Mouse (Mus musculus): ENCODE results near the gene Stat4. TPM values are rescaled to one million over a fixed set of nuclear protein-coding genes. Genes with fewer than 3 reads are reported as not detected.

Gene Stat4
- polyA plus RNA-seq, 1 experiment from 2014 or later: 0.38 TPM

GRCm38 (mm10) chr1:52004096-52004495, 17.1 kb downstream of the Stat4 start:
- Histone ChIP-seq H3K4me2 (replicated peaks; ENCODE audit: low read depth) (no peak overlapping the region), H3K27me3 (replicated peaks; ENCODE audit: control insufficient read depth, insufficient read depth, low read length) (no peaks in the 10 kb centered on the region; the same call in 1 of the 2 replicates), H3K27ac (ENCODE audit: low read depth, low read length) (no peak overlapping the region), H3K4me3 (ENCODE audit: low read depth, low read length) (no peak overlapping the region), H3K4me1 (replicated peaks; ENCODE audit: control insufficient read depth, insufficient read depth, low read length) (no peaks in the 10 kb centered on the region), H3K9ac (ENCODE audit: low read depth, low read length) (no peak overlapping the region), H3K9me3 (ENCODE audit: control insufficient read depth) (no peaks in the 10 kb centered on the region), H3K36me3 (ENCODE audit: control insufficient read depth, insufficient read depth) (no peaks in the 10 kb centered on the region)
- WGBS: 20% methylated on average over 8 of the region's 8 CpGs
- ATAC-seq: no peak
- peak; percentile 92 for TF ChIP-seq CTCF (IDR thresholded peaks at IDR 0.05; ENCODE audit: low read depth)

- ATAC-seq: no peak
Observed at GRCm38 (mm10) chr1:52008443-52008842, 21.5 kb downstream of the Stat4 start.

GRCm38 (mm10) chr1:52008947-52009346, 22.0 kb downstream of the Stat4 start:
- Histone ChIP-seq H3K27ac (ENCODE audit: low read depth, low read length) (no peak overlapping the region), H3K9me3 (ENCODE audit: control insufficient read depth) (no peaks in the 10 kb centered on the region), H3K4me3 (ENCODE audit: low read depth, low read length) (peak overlapping the region; percentile 23), H3K9ac (ENCODE audit: low read depth, low read length) (no peak overlapping the region), H3K4me1 (replicated peaks; ENCODE audit: control insufficient read depth, insufficient read depth, low read length) (no peaks in the 10 kb centered on the region), H3K36me3 (ENCODE audit: control insufficient read depth, insufficient read depth) (no peaks in the 10 kb centered on the region), H3K27me3 (replicated peaks; ENCODE audit: control insufficient read depth, insufficient read depth, low read length) (no peaks in the 10 kb centered on the region; the same call in 1 of the 2 replicates), H3K4me2 (replicated peaks; ENCODE audit: low read depth) (peak overlapping the region; percentile 58)
- no peak for ATAC-seq
- 10% methylated on average over 12 of the region's 12 CpGs for WGBS
- no peak for TF ChIP-seq CTCF (IDR thresholded peaks at IDR 0.05; ENCODE audit: low read depth)

More at GRCm38 (mm10) chr1:52008443-52008842, 21.5 kb downstream of the Stat4 start:
- Histone ChIP-seq H3K27me3 (replicated peaks; ENCODE audit: control insufficient read depth, insufficient read depth, low read length) (no peaks in the 10 kb centered on the region; the same call in 1 of the 2 replicates), H3K4me2 (replicated peaks; ENCODE audit: low read depth) (peak overlapping the region; percentile 58), H3K36me3 (ENCODE audit: control insufficient read depth, insufficient read depth) (no peaks in the 10 kb centered on the region), H3K4me3 (ENCODE audit: low read depth, low read length) (peak overlapping the region; percentile 23), H3K4me1 (replicated peaks; ENCODE audit: control insufficient read depth, insufficient read depth, low read length) (no peaks in the 10 kb centered on the region), H3K9ac (ENCODE audit: low read depth, low read length) (no peak overlapping the region), H3K27ac (ENCODE audit: low read depth, low read length) (no peak overlapping the region), H3K9me3 (ENCODE audit: control insufficient read depth) (no peaks in the 10 kb centered on the region)
- WGBS: 9% methylated on average over 11 of the region's 11 CpGs
- no peak for TF ChIP-seq CTCF (IDR thresholded peaks at IDR 0.05; ENCODE audit: low read depth)

GRCm38 (mm10) chr1:52010741-52011140, 23.8 kb downstream of the Stat4 start:
- 73% methylated on average over 5 of the region's 5 CpGs for WGBS
- TF ChIP-seq CTCF (IDR thresholded peaks at IDR 0.05; ENCODE audit: low read depth): no peak
- no peak overlapping the region for H3K27ac ChIP-seq (ENCODE audit: low read depth, low read length)

GRCm38 (mm10) chr1:52011227-52011626, 24.3 kb downstream of the Stat4 start:
- Histone ChIP-seq H3K27me3 (replicated peaks; ENCODE audit: control insufficient read depth, insufficient read depth, low read length) (no peaks in the 10 kb centered on the region; the same call in 1 of the 2 replicates), H3K36me3 (ENCODE audit: control insufficient read depth, insufficient read depth) (no peaks in the 10 kb centered on the region), H3K4me3 (ENCODE audit: low read depth, low read length) (no peak overlapping the region), H3K9me3 (ENCODE audit: control insufficient read depth) (no peaks in the 10 kb centered on the region), H3K9ac (ENCODE audit: low read depth, low read length) (no peak overlapping the region), H3K27ac (ENCODE audit: low read depth, low read length) (no peak overlapping the region), H3K4me2 (replicated peaks; ENCODE audit: low read depth) (no peak overlapping the region), H3K4me1 (replicated peaks; ENCODE audit: control insufficient read depth, insufficient read depth, low read length) (no peaks in the 10 kb centered on the region)
- no peak for TF ChIP-seq CTCF (IDR thresholded peaks at IDR 0.05; ENCODE audit: low read depth)
- ATAC-seq: no peak
- 55% methylated on average over 2 of the region's 3 CpGs for WGBS

More at GRCm38 (mm10) chr1:52010741-52011140, 23.8 kb downstream of the Stat4 start:
- Histone ChIP-seq H3K4me3 (ENCODE audit: low read depth, low read length) (no peak overlapping the region), H3K4me2 (replicated peaks; ENCODE audit: low read depth) (no peak overlapping the region), H3K27me3 (replicated peaks; ENCODE audit: control insufficient read depth, insufficient read depth, low read length) (no peaks in the 10 kb centered on the region; the same call in 1 of the 2 replicates), H3K4me1 (replicated peaks; ENCODE audit: control insufficient read depth, insufficient read depth, low read length) (no peaks in the 10 kb centered on the region), H3K36me3 (ENCODE audit: control insufficient read depth, insufficient read depth) (no peaks in the 10 kb centered on the region), H3K9ac (ENCODE audit: low read depth, low read length) (no peak overlapping the region), H3K9me3 (ENCODE audit: control insufficient read depth) (no peaks in the 10 kb centered on the region)
- ATAC-seq: no peak

- ATAC-seq: no peak
- no peak overlapping the region for H3K27ac ChIP-seq (ENCODE audit: low read depth, low read length)
- H3K36me3 ChIP-seq (ENCODE audit: control insufficient read depth, insufficient read depth): no peaks in the 10 kb centered on the region
- H3K4me2 ChIP-seq (replicated peaks; ENCODE audit: low read depth): no peak overlapping the region
- H3K27me3 ChIP-seq (replicated peaks; ENCODE audit: control insufficient read depth, insufficient read depth, low read length): no peaks in the 10 kb centered on the region; the same call in 1 of the 2 replicates
- no peak for TF ChIP-seq CTCF (IDR thresholded peaks at IDR 0.05; ENCODE audit: low read depth)
- H3K4me3 ChIP-seq (ENCODE audit: low read depth, low read length): no peak overlapping the region
- no peak overlapping the region for H3K9ac ChIP-seq (ENCODE audit: low read depth, low read length)
- no peaks in the 10 kb centered on the region for H3K4me1 ChIP-seq (replicated peaks; ENCODE audit: control insufficient read depth, insufficient read depth, low read length)
- H3K9me3 ChIP-seq (ENCODE audit: control insufficient read depth): no peaks in the 10 kb centered on the region
Observed at GRCm38 (mm10) chr1:52012231-52012630, 25.3 kb downstream of the Stat4 start.

- Histone ChIP-seq H3K27me3 (replicated peaks; ENCODE audit: control insufficient read depth, insufficient read depth, low read length) (no peaks in the 10 kb centered on the region; the same call in 1 of the 2 replicates), H3K4me2 (replicated peaks; ENCODE audit: low read depth) (no peak overlapping the region), H3K9ac (ENCODE audit: low read depth, low read length) (no peak overlapping the region), H3K4me1 (replicated peaks; ENCODE audit: control insufficient read depth, insufficient read depth, low read length) (no peaks in the 10 kb centered on the region), H3K4me3 (ENCODE audit: low read depth, low read length) (no peak overlapping the region), H3K36me3 (ENCODE audit: control insufficient read depth, insufficient read depth) (no peaks in the 10 kb centered on the region), H3K9me3 (ENCODE audit: control insufficient read depth) (no peaks in the 10 kb centered on the region), H3K27ac (ENCODE audit: low read depth, low read length) (no peak overlapping the region)
- no peak for ATAC-seq
- no peak for TF ChIP-seq CTCF (IDR thresholded peaks at IDR 0.05; ENCODE audit: low read depth)
- WGBS: 89% methylated on average over 7 of the region's 7 CpGs
Observed at GRCm38 (mm10) chr1:52012757-52013156, 25.8 kb downstream of the Stat4 start.
